In genomic region chr6:124890997-124891396, GRCm38 (mm10) we compare ENCODE assay signal across 27 mouse cellular contexts. TPM values are rescaled to one million over a fixed set of nuclear protein-coding genes. Genes with fewer than 3 reads are reported as not detected.
"Had no signal": no experiment of that assay in that cellular context is flagged by ENCODE, and none has a peak within 500 bp of the region (broad histone marks: within the 10 kb centered on the region; RNA-seq: fewer than 3 reads in every experiment).

No protein-coding gene starts in this region.

- H3K36me3 ChIP-seq: hindbrain, embryonic 10.5 days; hindbrain, embryonic 12.5 days; kidney, embryonic 15.5 days; limb, embryonic 10.5 days; limb, embryonic 12.5 days; liver, embryonic 13.5 days had no signal

- H3K9ac ChIP-seq: hindbrain, embryonic 12.5 days; hindbrain, embryonic 14.5 days; kidney, embryonic 15.5 days; limb, embryonic 12.5 days; liver, embryonic 13.5 days had no signal

- DNase-seq: gastrocnemius, adult 2 months; gastrocnemius, postnatal 10 days; gastrocnemius, postnatal 25 days; heart, adult 11 months; heart, adult 2 months; heart, postnatal 10 days; heart, postnatal 4 days; kidney, adult 11 months; kidney, adult 2 months; kidney, adult 9 months; kidney, postnatal 25 days; kidney, postnatal 4 days; liver; liver, embryonic 13.5 days had no signal

- H3K4me2 ChIP-seq: heart, embryonic 11.5 days; hindbrain, embryonic 12.5 days; hindbrain, embryonic 14.5 days; kidney, embryonic 15.5 days; limb, embryonic 12.5 days; liver, embryonic 11.5 days; liver, embryonic 13.5 days had no signal

- H3K9me3 ChIP-seq: hindbrain, embryonic 10.5 days; hindbrain, embryonic 12.5 days; kidney, embryonic 15.5 days; limb, embryonic 10.5 days; limb, embryonic 12.5 days; liver, embryonic 13.5 days had no signal

- ATAC-seq: hindbrain, postnatal 0 days; intestine, embryonic 16.5 days had no signal

- H3K4me1 ChIP-seq: hindbrain, embryonic 10.5 days; hindbrain, embryonic 12.5 days; kidney, embryonic 15.5 days; limb, embryonic 10.5 days; limb, embryonic 12.5 days; liver, embryonic 13.5 days had no signal

- H3K27me3 ChIP-seq: hindbrain, embryonic 12.5 days; kidney, embryonic 15.5 days; limb, embryonic 12.5 days; liver, embryonic 13.5 days had no signal

- H3K4me3 ChIP-seq: gastrocnemius, adult 2 months; heart, adult 2 months; hindbrain, embryonic 10.5 days; hindbrain, embryonic 12.5 days; kidney, embryonic 15.5 days; layer of hippocampus, adult 2 months; left cerebral cortex, adult 2 months; limb, embryonic 10.5 days; limb, embryonic 12.5 days; liver, embryonic 13.5 days had no signal

- H3K27ac ChIP-seq: gastrocnemius, adult 2 months; heart, adult 2 months; hindbrain, embryonic 10.5 days; hindbrain, embryonic 12.5 days; hindbrain, embryonic 14.5 days; hindbrain, postnatal 0 days; kidney, embryonic 15.5 days; kidney, postnatal 0 days; layer of hippocampus, adult 2 months; left cerebral cortex, adult 2 months; limb, embryonic 10.5 days; limb, embryonic 12.5 days; liver, embryonic 13.5 days had no signal

RNA-seq across cellular contexts. Expression of gene Cd4, which starts 3.0 kb away (rescaled TPM):
- total RNA-seq: gastrocnemius, adult 2 months had no signal
- polyA plus RNA-seq: heart, embryonic 11.5 days; hindbrain, embryonic 10.5 days; limb, embryonic 10.5 days; liver, embryonic 11.5 days; liver, embryonic 13.5 days had no signal

RNA-seq across cellular contexts. Expression of gene Gpr162, which starts 27.2 kb away (rescaled TPM):
- total RNA-seq: gastrocnemius, adult 2 months had no signal
